Mouse (Mus musculus): ENCODE measurements around the gene Gm11060.

The Gm11060 gene

DNA sequence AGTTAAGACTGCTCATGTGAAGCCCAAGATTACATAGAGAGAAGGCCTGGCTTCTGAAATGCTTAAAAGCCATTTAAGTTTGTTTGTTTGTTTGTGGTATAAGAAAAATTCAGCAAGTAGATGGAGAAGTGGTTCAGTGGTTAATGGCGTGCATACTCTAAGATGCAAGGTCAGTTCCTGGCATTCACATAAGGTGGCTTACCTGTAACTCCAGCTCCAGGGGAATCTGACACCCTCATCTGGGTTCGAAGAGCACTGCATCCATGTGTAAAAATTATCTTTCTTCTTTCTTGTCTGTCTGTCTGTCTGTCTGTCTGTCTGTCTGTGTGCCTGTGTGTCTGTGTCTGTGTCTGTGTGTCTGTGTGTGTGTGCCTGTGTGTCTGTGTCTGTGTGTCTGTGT, at the start of gene Gm11060:
Gene Gm11060 (plus strand): TSS at position 301 of the 400 bp plus-strand sequence.
- DNase-seq = no peak

DNA sequence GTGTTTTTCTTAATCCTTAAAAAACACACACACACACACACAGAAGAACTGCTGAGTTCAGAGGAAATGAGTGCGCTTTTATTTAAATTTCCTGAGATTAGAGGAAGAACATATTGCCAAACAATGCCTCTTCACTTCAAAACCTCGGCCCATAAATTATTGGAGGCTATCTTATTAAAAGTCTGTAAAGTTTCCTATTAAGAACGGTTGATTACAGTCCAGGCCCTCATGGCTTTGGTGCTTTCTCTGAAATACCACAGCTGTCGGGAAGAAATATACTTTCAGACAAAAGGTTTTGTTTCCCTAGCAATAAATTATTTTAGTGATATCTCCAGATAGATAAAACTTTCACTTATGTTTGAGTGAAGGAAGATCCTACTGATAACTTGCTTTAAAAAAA, 48.7 kb upstream of the Gm11060 start:
- no peak for DNase-seq

DNA sequence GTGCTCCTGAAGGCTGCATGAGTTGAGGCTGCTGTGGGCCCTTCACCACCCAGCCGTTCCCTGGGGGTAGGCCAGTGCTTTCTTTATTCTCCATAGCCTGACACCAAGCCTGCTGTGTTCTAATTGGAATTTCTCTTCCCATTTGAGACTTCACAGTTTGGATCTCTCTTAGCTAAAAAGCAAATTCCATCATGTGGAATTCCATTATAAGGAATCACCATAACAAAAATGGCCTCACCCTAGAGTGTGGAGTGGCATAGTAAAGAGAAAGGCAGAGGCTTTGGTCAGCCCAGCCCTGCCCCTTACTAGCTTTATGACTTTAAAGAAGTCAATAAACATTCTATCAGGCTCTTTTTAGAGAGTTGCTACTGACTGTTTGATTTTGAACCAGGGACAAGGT, 43.5 kb upstream of the Gm11060 start:
- DNase-seq = no peak

DNA sequence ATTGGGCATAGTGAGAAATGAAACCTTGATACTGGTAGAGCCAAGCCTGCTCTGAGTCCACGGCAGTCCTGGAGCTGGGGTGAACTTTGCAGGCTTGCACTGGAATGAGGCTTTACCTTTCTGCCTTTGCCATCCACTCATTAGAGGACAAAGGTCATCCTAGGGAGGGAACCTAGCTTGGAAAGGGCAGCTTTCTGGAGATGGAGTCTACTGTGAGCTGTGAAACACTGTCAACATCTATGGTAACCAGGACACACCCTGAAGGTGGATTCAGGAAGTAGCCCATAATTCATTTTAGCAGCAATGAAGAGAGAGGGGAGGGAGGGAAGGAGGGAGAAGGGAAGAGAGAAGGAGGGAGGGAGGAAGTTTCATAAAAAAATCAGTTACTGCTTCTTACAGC, 36.3 kb upstream of the Gm11060 start:
- no peak for DNase-seq

DNA sequence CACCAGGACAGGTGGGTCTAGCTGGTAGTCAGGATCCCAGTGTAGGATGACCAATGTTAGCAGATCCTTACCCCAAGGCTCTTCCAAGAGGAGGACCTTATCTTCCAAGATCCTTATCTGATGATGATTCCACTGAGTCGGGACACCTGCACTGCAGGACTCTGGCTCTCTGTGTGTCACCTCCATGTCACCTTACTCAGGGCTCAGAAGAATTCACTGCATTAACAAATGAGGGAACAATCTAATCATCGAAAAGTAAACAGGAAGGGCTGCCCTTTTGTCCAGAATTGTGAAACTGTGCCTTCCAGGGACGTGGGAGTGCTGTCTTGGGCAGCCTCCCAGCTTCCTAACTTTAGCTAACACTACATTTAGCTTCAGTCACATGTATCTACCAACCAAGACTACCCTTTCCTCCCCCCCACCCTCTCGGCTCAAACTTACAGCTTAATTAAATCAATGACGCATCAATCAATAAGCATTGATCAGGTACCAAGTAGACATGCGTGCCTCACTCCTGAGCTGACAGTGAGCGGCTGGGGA, 33.2 kb upstream of the Gm11060 start:
- no peak for DNase-seq

DNA sequence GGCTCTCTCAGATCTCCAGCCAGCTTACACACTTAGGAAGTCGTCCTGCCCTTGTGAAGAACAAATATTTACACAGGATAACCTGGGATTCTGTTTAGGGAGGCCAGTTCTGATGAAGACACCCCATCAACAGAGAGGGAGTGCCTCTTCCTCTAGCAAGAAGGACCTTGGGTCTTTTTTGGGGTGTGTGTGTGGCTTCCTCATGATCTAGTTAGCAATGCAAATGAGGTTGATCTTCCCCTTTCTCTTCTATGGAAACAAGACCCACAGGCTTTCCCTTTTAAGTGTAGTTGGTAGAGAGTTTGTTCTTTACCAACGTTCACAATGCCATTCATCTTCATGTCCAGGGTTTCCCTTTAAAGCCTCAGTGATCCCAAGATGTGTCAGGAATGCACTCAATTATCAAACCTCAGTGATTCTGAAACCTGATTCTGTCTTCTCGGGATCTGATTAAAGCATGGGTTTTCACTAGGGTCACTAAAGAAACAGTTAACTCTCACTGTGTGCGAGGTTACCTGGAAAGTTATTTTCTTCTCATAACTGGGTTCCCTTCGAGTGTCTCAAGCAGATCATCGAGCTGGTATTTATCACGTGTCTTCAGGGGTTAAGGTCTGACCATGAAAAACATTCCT, 29.0 kb upstream of the Gm11060 start:
- no peak for DNase-seq

DNA sequence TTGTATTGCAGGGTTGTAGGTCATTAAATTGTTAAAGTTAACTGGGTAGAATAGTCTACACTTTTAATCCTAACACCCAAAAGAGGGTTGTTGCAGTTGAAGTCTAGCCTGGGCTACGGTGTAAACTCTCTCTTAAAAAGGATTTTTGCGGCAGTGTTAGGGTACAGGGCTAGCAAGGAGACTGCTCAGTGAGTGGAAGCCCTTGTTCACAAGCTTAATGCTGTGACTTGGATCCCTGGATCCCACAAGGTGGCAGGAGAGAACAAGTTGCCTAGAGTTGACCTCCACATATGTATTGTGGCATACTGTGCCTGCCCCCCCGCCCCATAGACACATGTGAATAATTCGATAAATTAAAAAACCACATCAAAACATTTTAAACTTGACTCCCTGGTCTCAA, 19.3 kb upstream of the Gm11060 start:
- DNase-seq = no peak

DNA sequence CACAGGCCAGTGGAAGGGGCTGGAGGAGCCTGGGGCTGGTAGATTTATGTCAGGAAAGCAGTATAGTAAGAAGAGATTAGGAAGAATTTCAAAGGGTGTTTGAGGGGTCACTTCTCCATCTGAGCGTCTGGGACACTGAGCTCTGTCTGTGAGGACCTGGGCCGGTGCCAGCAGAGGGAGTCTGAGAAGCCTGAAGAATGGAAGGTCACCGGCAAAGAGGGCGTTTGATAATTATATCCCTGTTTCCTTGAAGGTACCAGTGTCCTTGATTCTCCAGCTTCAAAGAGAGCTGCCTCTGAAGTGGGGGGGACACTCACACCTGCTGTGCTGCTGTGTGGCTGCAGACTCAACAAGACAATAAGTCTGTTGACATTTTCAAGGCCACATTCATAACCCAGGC, 17.6 kb upstream of the Gm11060 start:
- DNase-seq = peak; percentile 6 to 10

DNA sequence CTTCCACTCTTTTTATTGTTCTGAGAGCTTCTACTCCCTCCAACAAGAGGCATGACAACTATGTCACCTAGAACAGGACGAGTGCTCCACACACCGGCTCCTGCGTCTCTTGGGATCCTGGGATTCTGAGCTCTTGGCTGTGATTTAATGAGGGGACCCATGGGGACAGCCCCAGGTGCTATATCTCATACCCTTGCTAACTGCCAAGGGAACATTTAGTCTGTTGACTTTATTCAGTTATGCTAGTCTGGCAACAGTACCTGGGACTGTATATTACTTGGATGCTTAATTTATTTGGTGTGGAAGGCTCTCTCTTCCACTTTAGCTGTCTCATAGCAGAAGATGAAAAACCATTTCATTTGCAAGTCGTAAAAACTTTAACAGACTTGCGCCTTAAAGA, 16.0 kb upstream of the Gm11060 start:
- no peak for DNase-seq

DNA sequence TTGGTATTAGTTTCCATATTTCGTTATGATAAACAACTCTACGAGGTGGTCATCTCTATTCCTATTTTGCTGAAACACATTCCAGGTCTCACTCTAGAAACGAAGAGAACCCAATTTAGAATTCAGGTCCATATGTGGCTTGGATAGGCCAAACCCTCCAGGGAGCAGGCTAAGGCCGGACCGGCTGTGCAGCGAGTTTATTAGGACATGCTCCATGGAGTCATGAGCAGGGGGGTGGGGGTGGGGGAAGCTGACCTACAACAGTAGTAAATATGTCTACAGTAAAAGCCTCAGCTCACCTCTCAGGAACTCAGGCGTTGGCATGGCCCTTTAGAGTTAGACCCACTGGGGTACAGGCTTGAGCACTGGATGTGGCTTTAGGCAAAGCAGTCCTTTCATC, 14.7 kb upstream of the Gm11060 start:
- no peak for DNase-seq

DNA sequence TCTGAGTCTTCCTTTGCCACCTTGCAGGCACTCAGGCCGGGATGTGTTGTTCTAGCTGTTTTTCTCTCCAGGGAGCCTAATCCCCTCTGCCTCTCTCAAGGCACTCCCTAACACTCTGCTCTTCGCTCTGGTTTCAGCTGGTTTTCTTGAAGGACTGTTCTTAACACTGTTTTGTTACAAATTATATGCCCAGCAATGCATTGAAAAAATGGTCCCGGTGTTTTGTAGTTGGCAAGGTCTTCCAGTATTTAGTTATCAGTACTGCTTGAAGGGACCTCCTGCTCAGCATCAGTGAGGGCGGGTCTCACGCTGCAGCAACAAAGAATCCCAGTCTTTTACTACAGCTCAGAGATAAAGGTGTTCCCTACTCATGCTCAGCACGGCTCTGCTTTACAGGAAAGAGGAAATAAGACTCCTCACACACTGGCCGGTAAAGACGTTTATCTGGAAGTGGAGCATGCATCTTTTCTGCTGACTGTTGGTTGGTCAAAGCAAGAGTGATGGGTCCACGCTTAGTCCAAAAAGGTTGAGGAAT, 9.5 kb upstream of the Gm11060 start:
- DNase-seq = no peak

DNA sequence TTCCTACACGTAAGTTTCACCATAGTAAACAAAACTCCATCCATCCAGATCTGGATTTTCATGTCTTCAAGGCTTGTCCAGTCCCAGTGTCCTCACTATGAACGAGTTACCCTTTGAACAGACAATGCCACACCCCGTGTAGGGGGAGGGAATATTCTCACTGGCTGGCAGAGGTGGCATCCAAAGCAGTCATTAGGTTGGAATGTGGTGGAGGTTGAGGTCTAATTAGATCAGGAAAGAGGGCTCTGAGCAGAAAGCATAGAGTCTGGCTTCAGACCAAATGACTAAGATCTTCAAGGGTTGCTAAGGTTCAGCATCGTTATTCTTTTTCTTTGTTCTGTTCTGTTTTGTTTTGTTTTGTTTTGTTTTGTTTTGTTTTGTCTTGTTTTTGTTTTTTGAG, 7.8 kb upstream of the Gm11060 start:
- DNase-seq = no peak

DNA sequence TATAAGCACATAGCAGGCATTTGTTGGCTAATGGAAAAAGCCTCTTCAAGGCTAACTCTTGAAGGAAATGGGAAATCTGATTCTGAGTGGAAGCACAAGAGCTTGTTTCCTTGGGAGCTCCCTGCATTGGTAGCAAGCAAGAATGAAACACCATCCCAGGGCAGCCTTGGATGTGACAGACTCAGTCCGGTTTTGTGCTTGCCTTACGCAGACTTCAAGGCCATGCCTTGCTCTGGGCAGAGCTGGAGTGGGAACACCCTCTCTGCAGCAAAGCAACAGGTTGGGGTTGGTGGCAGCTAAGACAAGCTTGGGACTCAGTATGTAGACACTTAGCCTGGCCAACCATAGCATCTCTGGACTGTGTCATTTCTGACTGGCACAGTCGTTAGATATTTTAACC, 5.7 kb upstream of the Gm11060 start:
- DNase-seq = no peak

DNA sequence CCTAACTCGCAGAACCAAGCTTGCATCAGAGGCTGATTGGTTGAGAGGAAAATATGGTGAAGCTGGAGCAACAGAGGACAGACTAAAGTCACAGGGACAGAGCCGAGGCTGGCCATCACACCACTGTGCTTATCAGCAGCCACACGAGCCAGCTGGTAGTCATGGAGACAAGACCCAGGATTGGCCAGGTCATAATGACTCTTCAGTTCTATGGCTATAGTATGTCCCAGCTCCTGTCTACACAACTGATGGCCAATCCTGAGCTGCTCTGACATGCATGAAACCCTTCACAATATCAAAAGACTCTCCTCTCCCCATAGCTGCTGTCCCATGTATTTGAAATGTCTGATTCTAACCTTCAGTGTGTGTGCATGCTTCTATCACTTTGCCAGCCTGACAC, 3.8 kb upstream of the Gm11060 start:
- no peak for DNase-seq

DNA sequence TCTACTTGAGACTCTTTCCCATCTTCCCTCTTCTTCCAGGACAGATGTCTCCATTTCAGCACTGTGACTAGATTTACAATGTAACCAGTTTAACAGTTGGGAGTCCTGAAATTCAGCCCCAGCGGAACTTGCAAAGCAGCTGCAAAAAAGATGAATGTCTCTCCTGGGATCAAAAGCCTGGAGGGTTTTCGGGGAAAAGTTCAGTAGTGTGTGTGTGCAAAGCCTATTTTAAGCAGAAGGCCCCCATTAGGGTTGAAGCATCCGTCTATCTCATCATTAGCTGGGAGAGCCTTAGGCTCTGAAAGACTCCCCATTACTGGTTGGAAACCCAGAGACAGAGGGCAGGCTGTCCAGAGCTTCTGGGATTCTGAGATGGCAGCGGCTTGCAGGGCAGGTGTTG, 2.7 kb upstream of the Gm11060 start:
- DNase-seq = no peak

DNA sequence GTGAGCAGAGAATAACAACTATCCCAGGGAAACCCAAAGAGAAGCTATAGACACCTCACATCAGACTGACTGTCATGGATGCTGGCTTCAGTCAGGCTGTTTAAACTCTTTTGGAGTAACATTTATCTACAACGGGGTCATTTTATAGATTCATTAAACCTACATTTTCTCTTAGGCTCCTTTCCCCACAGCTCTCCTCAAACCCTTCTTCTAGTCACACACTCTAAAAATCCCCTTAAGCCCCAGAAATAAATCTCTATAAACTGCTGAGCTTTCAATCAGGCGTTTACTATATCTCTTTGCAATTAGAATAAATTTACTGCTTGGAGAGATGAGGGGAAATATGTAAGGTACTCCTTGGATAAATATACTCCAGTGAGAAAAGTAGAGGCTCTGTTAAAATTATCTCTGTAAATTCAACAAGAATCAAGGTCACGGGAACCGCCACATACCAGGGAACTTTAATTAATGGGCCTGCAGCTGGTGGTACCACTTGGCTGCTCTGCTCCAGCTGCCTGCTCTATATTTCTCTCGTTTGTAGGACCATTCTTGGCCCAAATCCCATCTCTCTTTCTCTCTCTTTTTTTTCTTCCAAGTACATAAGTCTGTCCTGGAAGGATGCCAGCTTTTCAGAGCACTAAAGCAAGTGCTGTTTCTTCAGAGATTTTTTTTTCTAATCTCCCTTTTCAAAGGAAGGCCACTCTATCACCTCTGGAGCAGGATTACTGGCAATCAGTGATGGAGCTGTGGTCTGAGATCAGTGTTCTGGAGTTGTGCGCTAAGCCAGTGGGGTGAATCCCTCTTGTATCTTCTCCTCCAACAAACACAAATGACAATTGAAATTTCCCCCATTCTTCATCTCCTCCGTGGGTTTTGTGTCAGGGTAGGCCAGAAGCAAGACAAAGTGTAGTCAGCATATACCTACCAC, 2.0 kb upstream of the Gm11060 start:
- DNase-seq = no peak

DNA sequence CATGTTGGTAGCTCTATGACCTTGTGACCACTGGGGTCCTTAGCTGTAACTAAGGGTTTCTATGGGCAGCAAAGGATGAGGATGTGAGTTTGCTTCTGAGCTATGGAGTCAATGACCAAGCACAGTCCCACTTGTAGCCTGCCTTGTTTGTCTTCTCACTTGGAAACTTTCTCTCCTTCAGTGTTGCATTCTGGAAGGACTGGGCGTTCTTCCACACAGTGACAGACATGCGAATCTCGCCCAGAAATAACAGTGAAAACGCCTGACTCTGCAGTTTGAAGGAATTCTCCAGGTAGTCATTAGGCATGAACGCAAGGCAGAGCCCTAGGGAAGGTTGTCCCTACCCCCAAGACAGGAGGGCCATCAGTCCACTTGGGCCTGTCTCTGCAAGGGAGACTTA, 827 bp upstream of the Gm11060 start:
- no peak for DNase-seq

DNA sequence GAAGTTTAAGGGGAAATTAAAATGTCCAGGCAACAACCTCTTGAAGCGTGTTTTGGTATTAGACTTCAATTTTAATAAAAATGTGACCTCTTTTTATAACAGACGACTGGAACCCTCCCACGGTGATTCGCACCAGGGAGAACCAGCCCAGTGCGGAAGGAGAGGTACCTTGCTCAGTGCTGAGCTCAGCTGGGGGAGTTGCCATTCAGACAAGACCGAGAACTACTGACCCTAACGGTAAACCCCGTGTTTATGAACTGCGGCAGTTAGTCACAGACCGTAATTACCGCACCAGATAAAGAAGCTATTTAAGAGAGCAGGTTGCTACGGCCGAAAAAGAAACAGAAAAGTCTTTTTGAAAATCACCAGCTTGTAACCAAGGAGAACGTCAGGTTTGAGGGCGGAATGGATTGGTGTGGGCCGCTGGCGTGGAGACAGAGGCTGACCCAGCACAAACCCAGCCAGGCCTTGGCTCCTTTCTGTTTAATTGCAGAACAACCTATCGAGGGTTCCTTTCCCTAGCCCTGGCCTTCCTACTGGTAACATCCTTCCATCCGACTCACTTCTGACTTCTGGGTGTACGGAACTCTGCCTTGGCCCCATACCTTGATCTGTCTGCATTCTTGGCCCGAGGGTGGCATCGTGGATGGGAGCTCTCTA, 5.6 kb downstream of the Gm11060 start:
- DNase-seq = no peak

DNA sequence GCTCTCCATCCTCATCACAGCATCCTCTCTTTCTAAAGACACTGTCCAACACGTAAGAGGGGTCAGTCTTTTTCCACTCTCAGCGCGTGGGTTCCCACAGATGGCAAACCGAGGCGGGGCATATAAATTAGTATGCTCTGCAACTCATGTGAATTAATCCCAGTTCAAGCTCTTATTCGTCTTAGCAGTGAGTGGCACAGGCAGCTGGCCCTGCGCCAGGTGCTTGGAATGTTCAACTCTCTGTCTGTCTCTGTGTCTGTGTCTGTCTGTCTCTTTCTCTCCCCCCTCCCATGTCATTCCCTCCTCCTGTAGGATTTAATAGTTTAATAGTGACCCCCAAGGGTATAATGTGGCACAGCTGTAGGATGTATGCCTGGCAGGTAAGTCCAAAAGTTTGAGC, 7.6 kb downstream of the Gm11060 start:
- DNase-seq = no peak

DNA sequence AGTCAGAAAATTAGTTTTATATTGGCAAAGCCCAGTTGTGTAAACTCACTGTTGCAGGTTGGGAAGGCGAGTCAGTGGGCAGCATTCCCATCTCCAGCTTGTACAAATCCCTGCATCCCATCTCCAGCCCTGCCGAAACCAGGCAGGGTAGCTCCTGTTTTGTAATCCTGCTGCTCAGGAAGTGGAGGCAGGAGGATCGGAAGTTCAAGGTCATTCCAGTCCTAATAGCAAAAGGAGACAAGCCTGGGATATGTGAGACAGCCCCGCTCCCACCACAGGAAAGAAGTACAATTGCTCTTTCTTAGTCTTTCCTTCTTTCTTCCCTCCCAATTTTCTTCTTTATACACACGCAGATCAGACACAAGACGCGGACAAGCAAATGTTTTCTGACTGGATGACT, 8.7 kb downstream of the Gm11060 start:
- no peak for DNase-seq

DNA sequence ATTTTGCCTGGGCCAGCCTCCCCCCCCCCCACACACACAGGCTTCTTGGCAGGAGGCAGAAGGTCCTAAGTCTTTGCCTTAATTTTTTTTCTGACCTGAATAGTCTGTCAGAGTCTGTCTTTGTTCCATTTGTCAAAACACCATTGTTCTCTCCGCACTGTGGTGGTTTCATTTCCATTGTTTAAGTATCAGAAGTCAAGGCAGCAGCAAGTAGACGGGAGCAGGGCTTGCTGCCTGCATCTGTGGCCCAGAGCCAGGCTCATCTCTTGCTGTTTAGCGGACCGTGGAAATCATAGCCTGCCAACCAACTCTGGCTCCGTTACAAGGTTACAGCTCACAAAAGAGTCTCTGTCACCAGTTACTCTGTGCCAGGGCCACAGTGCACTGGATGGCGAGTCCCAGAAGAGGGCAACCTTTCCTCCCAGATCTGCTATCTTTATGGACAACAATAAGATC, 16.9 kb downstream of the Gm11060 start:
- DNase-seq = peak; percentile 98 to 99

DNA sequence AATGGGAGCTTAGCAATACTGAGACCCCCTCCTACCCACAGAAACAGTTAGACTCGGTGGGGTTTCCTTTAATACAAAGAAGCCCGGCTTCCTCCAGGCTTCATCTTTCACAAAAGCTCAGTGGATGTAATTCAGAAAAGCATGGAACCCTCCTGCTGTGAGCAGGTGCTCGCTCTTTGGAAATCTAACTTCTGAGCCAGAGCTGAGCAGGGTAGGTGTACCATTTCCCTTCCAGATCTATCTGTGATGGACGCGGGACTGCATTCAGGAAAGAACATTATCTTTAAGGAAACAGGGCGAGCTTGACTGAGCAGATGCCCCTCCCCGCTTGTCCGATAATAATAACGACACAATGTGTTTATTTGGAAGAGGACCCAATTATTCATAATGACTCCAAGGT, 22.3 kb downstream of the Gm11060 start:
- peak in 1 of 2 experiments; percentile 58 for DNase-seq

DNA sequence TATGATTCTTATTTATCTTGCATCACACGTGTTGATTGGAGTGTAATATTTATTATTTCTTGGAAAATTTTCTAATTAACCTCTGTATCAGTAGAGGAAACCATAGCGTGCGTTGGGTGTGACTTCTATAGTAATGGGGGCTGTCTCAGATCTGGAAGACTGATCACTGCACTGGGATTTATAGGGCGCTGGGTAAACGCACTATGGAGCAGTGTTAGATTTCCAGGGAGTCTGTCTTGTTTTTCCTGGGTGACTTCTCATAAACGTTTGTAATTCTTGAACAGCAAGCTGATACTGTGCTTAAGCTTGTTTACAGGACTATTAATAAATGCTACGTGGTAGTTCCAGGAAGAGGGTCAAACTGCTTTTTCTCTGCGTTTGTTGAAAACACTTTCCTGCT, 25.9 kb downstream of the Gm11060 start:
- no peak for DNase-seq

Measured in cerebellum, postnatal 14 days (tissue).